Mouse (Mus musculus) hindbrain, embryonic 15.5 days (tissue): ENCODE measurements at regions not wholly inside any gene's neighbourhood (a gene's known extent, or its start where the extent isn't known, plus 50 kb on each side); places are given as distances from the start of the nearest gene placed in this dataset.
"Not testable (repeated sequence)": the region's sequence is repeated elsewhere in the genome, so short reads cannot be mapped to it uniquely, and the experiment has no call there.

Experiments
- ATAC-seq: fragments of 200-750 bp; cut with Nextera tagmentation; 2 replicates; pipeline ENCODE4 v1.8.0; 2017; ENCODE audit warnings: low read depth, moderate number of reproducible peaks, moderate TSS enrichment; ENCODE audit not compliant: low FRiP score
- H3K27ac ChIP-seq: fragments of 300-500 bp; sonication (generic); replicated peaks from 2 replicates; pipeline ENCODE4 v1.5.1; 2015; ENCODE audit warnings: mild to moderate bottlenecking, inconsistent platforms
- H3K27me3 ChIP-seq: fragments of 300-500 bp; sonication (generic); 2 replicates; pipeline ENCODE4 v1.6.1; 2015; ENCODE audit warnings: control low read depth, inconsistent platforms
- H3K36me3 ChIP-seq: fragments of 300-500 bp; sonication (generic); 2 replicates; pipeline ENCODE4 v1.6.1; 2015; ENCODE audit warnings: control low read depth, inconsistent platforms
- H3K4me1 ChIP-seq: fragments of 300-500 bp; sonication (generic); replicated peaks from 2 replicates; pipeline ENCODE4 v1.6.1; 2015; ENCODE audit warnings: control low read depth, inconsistent platforms
- H3K4me2 ChIP-seq: fragments of 300-500 bp; sonication (generic); 2 replicates; pipeline ENCODE4 v1.6.1; 2015; ENCODE audit warnings: moderate library complexity, mild to moderate bottlenecking, inconsistent platforms
- H3K4me3 ChIP-seq: fragments of 300-500 bp; sonication (generic); 2 replicates; pipeline ENCODE4 v1.5.1; 2015; ENCODE audit warnings: mild to moderate bottlenecking, inconsistent platforms
- H3K9ac ChIP-seq: fragments of 300-500 bp; sonication (generic); 2 replicates; pipeline ENCODE4 v1.6.1; 2015; ENCODE audit warnings: inconsistent platforms
- H3K9me3 ChIP-seq: fragments of 300-500 bp; sonication (generic); 2 replicates; pipeline ENCODE4 v1.6.1; 2016; ENCODE audit warnings: control low read depth, inconsistent platforms
- WGBS: fragments of 180-500 bp; shearing (Covaris S2); methylation state at CpG from one replicate; pipeline ENCODE4 v1.1.7; 2015; 5-methylcytosine and 5-hydroxymethylcytosine counted together

DNA sequence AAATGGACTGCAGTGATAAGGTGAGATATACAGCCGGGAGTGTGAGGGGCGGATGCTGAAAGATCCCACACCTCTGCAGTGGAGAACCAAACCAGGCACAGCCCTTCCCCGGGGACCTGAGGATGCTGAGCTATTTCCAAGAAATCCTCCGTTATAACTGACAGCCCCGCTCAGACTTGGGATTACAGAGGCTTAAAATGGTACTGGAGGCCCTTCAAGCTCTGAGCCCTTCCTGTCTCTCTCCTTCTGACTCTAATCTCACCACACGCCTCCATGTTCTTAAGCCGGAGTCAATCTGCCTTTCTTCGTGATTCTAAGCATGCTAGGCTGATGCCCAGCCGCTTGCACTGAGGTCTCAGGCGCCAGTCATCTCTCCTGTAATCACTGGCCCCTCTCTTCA lies 221.5 kb downstream of the 3100002H09Rik start:
- Histone ChIP-seq H3K27ac (no peak overlapping the region), H3K27me3 (peaks cover 22% of the 10 kb centered on the region), H3K4me1 (no peaks in the 10 kb centered on the region), H3K4me3 (no peak overlapping the region), H3K9ac (no peak overlapping the region), H3K9me3 (no peaks in the 10 kb centered on the region), H3K4me2 (no peak overlapping the region), H3K36me3 (no peaks in the 10 kb centered on the region)
- ATAC-seq: no peak
- 84% methylated on average over 10 of the region's 10 CpGs for WGBS

GRCm38 (mm10) chr4:124385106-124386055 lies 225.2 kb downstream of the 3100002H09Rik start:
- ATAC-seq: no peak
- WGBS: 34% methylated on average over 11 of the region's 11 CpGs
- H3K27me3 ChIP-seq: peaks cover 8% of the 10 kb centered on the region; the same call in 1 of the 2 replicates

DNA sequence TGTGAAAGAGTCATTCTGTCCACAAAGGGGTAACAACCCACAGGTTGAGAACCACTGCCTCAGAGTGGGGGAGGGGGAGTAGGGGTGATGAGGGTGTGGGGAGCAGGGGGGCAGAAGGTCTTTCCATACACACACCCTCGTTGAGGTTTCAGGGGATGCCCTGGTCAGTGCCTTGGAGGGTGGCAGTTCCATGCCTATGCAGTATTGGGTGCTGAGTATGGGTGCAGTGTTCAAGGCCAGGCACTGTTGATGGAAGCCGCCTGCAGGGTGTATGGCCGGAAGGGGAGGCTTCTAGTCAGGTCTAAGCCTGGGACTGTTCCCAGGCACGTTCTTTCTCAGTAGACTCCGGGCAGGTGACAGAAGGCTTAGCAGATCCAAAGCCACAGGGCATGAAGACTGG lies 234.1 kb downstream of the 3100002H09Rik start:
- no peak overlapping the region for H3K27ac ChIP-seq
- H3K9me3 ChIP-seq: no peaks in the 10 kb centered on the region
- no peak overlapping the region for H3K9ac ChIP-seq
- H3K27me3 ChIP-seq: 0 out of 2 replicates have a peak, but pooled peaks cover 8% of the 10 kb centered on the region
- no peak overlapping the region for H3K4me3 ChIP-seq
- H3K36me3 ChIP-seq: no peaks in the 10 kb centered on the region
- no peaks in the 10 kb centered on the region for H3K4me1 ChIP-seq
- WGBS: 71% methylated on average over 5 of the region's 5 CpGs
- no peak for ATAC-seq
- no peak overlapping the region for H3K4me2 ChIP-seq

More at GRCm38 (mm10) chr4:124385106-124386055, 225.2 kb downstream of the 3100002H09Rik start:
- Histone ChIP-seq H3K9ac (no peak overlapping the region), H3K9me3 (no peaks in the 10 kb centered on the region), H3K4me3 (no peak overlapping the region), H3K4me1 (no peaks in the 10 kb centered on the region), H3K4me2 (no peak overlapping the region), H3K36me3 (no peaks in the 10 kb centered on the region), H3K27ac (no peak overlapping the region)

GRCm38 (mm10) chr4:124375581-124375980 lies 235.0 kb downstream of the 3100002H09Rik start:
- Histone ChIP-seq H3K9ac (no peak overlapping the region), H3K4me1 (no peaks in the 10 kb centered on the region), H3K4me3 (no peak overlapping the region), H3K27me3 (0 out of 2 replicates have a peak, but pooled peaks cover 5% of the 10 kb centered on the region), H3K36me3 (no peaks in the 10 kb centered on the region), H3K27ac (no peak overlapping the region), H3K9me3 (no peaks in the 10 kb centered on the region), H3K4me2 (no peak overlapping the region)
- ATAC-seq: no peak
- WGBS: 58% methylated on average over 6 of the region's 6 CpGs

- Histone ChIP-seq H3K36me3 (no peaks in the 10 kb centered on the region), H3K4me1 (no peaks in the 10 kb centered on the region), H3K27me3 (no peaks in the 10 kb centered on the region), H3K9me3 (no peaks in the 10 kb centered on the region), H3K9ac (no peak overlapping the region), H3K27ac (no peak overlapping the region), H3K4me2 (no peak overlapping the region), H3K4me3 (no peak overlapping the region)
- WGBS: 82% methylated on average over 3 of the region's 3 CpGs
- ATAC-seq: no peak
These were observed 241.8 kb downstream of the 3100002H09Rik start for GRCm38 (mm10) chr4:124368831-124369230.

- no peaks in the 10 kb centered on the region for H3K9me3 ChIP-seq
- no peaks in the 10 kb centered on the region for H3K36me3 ChIP-seq
- no peaks in the 10 kb centered on the region for H3K4me1 ChIP-seq
- H3K9ac ChIP-seq: no peak overlapping the region
- WGBS: 58% methylated on average over 10 of the region's 10 CpGs
- no peaks in the 10 kb centered on the region for H3K27me3 ChIP-seq
- ATAC-seq: 0 out of 2 replicates have a peak, but pooled peaks have one; percentile 30
- no peak overlapping the region for H3K27ac ChIP-seq
- H3K4me2 ChIP-seq: no peak overlapping the region
- H3K4me3 ChIP-seq: no peak overlapping the region
These were observed 242.5 kb downstream of the 3100002H09Rik start for GRCm38 (mm10) chr4:124368085-124368484.

DNA sequence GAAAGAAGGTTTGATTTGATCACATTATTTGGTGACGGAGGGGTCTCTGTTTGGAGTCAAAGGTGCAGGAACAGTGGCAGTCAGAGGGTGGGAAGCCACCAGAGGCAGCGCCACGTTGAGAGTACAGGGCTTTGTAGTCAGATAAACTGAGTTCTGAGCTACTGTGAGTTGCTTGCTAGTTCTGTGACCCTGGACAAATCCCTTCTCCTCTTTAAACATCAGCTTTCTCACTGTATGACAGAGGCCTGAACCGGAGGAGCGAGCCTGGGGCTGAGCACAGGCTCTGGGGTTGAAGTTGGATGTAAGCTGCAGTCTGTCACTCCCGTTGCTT lies 250.1 kb downstream of the 3100002H09Rik start:
- Histone ChIP-seq H3K9ac (no peak overlapping the region), H3K9me3 (no peaks in the 10 kb centered on the region), H3K4me1 (no peaks in the 10 kb centered on the region), H3K27ac (no peak overlapping the region), H3K4me2 (no peak overlapping the region), H3K4me3 (no peak overlapping the region), H3K36me3 (no peaks in the 10 kb centered on the region), H3K27me3 (peaks cover 16% of the 10 kb centered on the region)
- WGBS: 45% methylated on average over 6 of the region's 6 CpGs
- ATAC-seq: no peak

DNA sequence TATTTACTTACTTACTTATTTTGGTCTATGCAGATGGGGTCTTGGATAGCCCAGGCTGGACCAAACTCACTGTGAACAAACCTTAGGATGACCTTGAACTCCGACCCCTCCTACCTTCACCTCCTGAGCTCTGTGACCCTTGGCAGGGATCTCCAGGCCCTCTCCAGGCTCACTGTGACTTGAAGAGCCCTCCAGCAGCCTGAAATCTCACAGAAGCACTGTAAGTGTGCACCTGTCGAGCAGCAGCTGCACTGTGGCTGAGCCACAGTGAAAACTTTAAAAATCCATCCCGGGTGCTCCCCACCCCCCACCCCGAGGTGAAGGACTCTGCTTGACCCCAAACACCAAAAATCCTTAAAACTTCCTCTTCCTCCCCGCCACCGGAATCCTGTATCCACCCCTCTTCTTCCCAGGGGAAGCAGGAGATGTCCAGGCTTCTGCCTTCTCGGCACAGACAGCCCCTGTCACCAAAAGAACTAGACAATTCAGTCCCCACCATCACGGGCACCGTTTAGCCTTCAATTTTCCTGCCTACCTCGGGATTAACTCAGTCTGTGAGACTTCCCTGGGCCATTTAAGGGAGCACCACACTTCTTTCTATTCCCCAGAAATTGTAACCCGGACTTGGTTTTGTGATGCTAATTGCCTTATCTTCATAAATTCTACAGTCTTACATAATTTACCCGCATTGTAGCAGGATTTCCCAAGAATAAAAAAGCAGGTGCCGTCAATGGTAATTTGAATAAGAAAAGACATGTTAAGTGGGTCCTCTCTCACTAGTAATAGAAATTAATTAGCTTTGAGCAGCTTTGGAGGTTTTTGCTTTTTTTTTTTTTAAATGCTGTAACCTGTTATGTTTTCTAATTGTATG lies 250.7 kb downstream of the 3100002H09Rik start:
- Histone ChIP-seq H3K36me3 (no peaks in the 10 kb centered on the region), H3K4me3 (no peak overlapping the region), H3K9me3 (no peaks in the 10 kb centered on the region), H3K4me2 (no peak overlapping the region), H3K27ac (no peak overlapping the region), H3K9ac (no peak overlapping the region), H3K27me3 (peaks cover 16% of the 10 kb centered on the region), H3K4me1 (no peaks in the 10 kb centered on the region)
- WGBS: 22% methylated on average over 13 of the region's 13 CpGs
- no peak for ATAC-seq

GRCm38 (mm10) chr4:124358456-124358855 lies 252.1 kb downstream of the 3100002H09Rik start:
- WGBS: 0% methylated on average over 2 of the region's 8 CpGs

DNA sequence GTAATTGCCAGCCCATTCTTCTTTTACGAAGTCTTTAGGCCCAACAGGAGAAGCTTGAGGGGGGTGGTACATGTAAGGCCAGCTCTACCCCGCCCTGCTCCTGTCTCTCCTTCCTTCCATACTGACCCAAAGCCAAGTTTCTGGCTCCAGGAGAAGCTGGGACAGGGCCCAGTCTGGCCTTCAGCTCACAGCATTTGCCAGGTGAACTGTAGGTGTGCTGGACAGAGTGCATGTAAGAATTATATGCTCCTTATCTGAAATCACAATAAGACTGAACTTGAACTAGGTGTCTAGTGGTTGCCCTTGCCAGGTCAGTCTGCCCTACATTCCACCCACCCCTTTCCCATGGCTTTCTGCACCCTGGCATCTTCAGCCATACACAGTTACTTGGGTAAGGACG lies 260.2 kb downstream of the 3100002H09Rik start:
- no peak overlapping the region for H3K27ac ChIP-seq
- no peak for ATAC-seq
- 79% methylated on average over 3 of the region's 3 CpGs for WGBS
- no peak overlapping the region for H3K4me2 ChIP-seq
- H3K36me3 ChIP-seq: no peaks in the 10 kb centered on the region
- no peaks in the 10 kb centered on the region for H3K4me1 ChIP-seq
- H3K9me3 ChIP-seq: no peaks in the 10 kb centered on the region
- no peak overlapping the region for H3K4me3 ChIP-seq
- no peak overlapping the region for H3K9ac ChIP-seq
- H3K27me3 ChIP-seq: peaks cover 11% of the 10 kb centered on the region; the same call in 1 of the 2 replicates

More at GRCm38 (mm10) chr4:124358456-124358855, 252.1 kb downstream of the 3100002H09Rik start:
- H3K27ac ChIP-seq, H3K9me3 ChIP-seq, H3K9ac ChIP-seq, ATAC-seq, H3K4me2 ChIP-seq, H3K4me1 ChIP-seq, H3K36me3 ChIP-seq, H3K4me3 ChIP-seq: not testable (repeated sequence)
- H3K27me3 ChIP-seq: peaks cover 16% of the 10 kb centered on the region

GRCm38 (mm10) chr4:124349610-124350295 lies 260.9 kb downstream of the 3100002H09Rik start:
- ATAC-seq: no peak
- Histone ChIP-seq H3K4me1 (no peaks in the 10 kb centered on the region), H3K9me3 (no peaks in the 10 kb centered on the region), H3K4me2 (no peak overlapping the region), H3K36me3 (no peaks in the 10 kb centered on the region), H3K27ac (no peak overlapping the region), H3K9ac (no peak overlapping the region), H3K4me3 (no peak overlapping the region), H3K27me3 (peaks cover 11% of the 10 kb centered on the region; the same call in 1 of the 2 replicates)
- WGBS: 78% methylated on average over 15 of the region's 15 CpGs
